Mouse (Mus musculus) macrophage (primary cell): ENCODE results near the gene Cul7. TPM values are rescaled to one million over a fixed set of nuclear protein-coding genes. Genes with fewer than 3 reads are reported as not detected.
A peak's percentile ranks its signal among the peaks of the same experiment; 100 is the strongest.

Experiments used
- H3K27ac ChIP-seq: fragments of 350-480 bp; formaldehyde crosslinking; 2 replicates; pipeline ENCODE4 v1.9.0; 2021
- H3K36me3 ChIP-seq: fragments of 350-480 bp; formaldehyde crosslinking; 2 replicates; pipeline ENCODE4 v1.9.0; 2021; ENCODE audit errors: inconsistent target
- H3K4me3 ChIP-seq: fragments of 350-480 bp; formaldehyde crosslinking; 2 replicates; pipeline ENCODE4 v1.9.0; 2021; ENCODE audit errors: inconsistent target
- H3K79me2 ChIP-seq: fragments of 350-480 bp; formaldehyde crosslinking; 2 replicates; pipeline ENCODE4 v1.9.0; 2021; ENCODE audit errors: inconsistent target
- WGBS: methylation state at CpG from one replicate; pipeline ENCODE4 v1.1.7; 2026; ENCODE audit warnings: inconsistent platforms; ENCODE audit not compliant: missing documents; 5-methylcytosine and 5-hydroxymethylcytosine counted together
- polyA plus RNA-seq: library from polyadenylated mRNA; stranded (reverse); fragments of 250-400 nt; gene quantifications from 3 replicates; pipeline ENCODE4 v1.2.4, GENCODE M21; 2018; ENCODE audit warnings: inconsistent platforms

The Cul7 gene
- polyA plus RNA-seq, 1 experiment from 2014 or later: 6.2 TPM

- Histone ChIP-seq H3K27ac (peak within 1 kb of the TSS; percentile 62), H3K36me3 (peaks cover 47% of the 10 kb centered on the region), H3K4me3 (peak within 1 kb of the TSS; percentile 91), H3K79me2 (peaks cover 54% of the 10 kb centered on the region)
- 1% methylated on average over 42 of the region's 43 CpGs for WGBS
These were observed 23.9 kb downstream of the Cul7 start, which contains the start of gene Rrp36 for GRCm38 (mm10) chr17:46673850-46674529. Gene Rrp36, minus strand, starts transcription at chr17:46674352.

GRCm38 (mm10) chr17:46674530-46675283 lies 24.6 kb downstream of the Cul7 start:
- 44% methylated on average over 15 of the region's 15 CpGs for WGBS
- Histone ChIP-seq H3K27ac (peak overlapping the region; percentile 62; the same call in 1 of the 2 replicates), H3K4me3 (peak overlapping the region; percentile 91), H3K36me3 (peaks cover 40% of the 10 kb centered on the region), H3K79me2 (peaks cover 62% of the 10 kb centered on the region)

GRCm38 (mm10) chr17:46678416-46678815 lies 28.3 kb downstream of the Cul7 start, which contains the start of gene Mea1:
Gene Mea1, plus strand, starts transcription at chr17:46678793.
- H3K4me3 ChIP-seq: peak within 1 kb of the TSS; percentile 82

GRCm38 (mm10) chr17:46678911-46679310 lies 28.8 kb downstream of the Cul7 start:
- Histone ChIP-seq H3K27ac (no peak overlapping the region), H3K4me3 (no peak overlapping the region), H3K79me2 (peaks cover 42% of the 10 kb centered on the region), H3K36me3 (peaks cover 43% of the 10 kb centered on the region)
- 92% methylated on average over 9 of the region's 9 CpGs for WGBS

More at GRCm38 (mm10) chr17:46678416-46678815, 28.3 kb downstream of the Cul7 start, which contains the start of gene Mea1:
- Histone ChIP-seq H3K27ac (peak within 1 kb of the TSS; percentile 54; the same call in 1 of the 2 replicates), H3K36me3 (peaks cover 38% of the 10 kb centered on the region), H3K79me2 (peaks cover 47% of the 10 kb centered on the region)
- 96% methylated on average over 7 of the region's 9 CpGs for WGBS

GRCm38 (mm10) chr17:46679843-46680759 lies 30.0 kb downstream of the Cul7 start:
- peak overlapping the region; percentile 82 for H3K4me3 ChIP-seq
- H3K79me2 ChIP-seq: peaks cover 42% of the 10 kb centered on the region
- WGBS: 2% methylated on average over 28 of the region's 34 CpGs
- H3K36me3 ChIP-seq: peaks cover 53% of the 10 kb centered on the region
- peak overlapping the region; percentile 54 for H3K27ac ChIP-seq

- peak within 1 kb of the TSS; percentile 57 for H3K27ac ChIP-seq
- H3K79me2 ChIP-seq: peaks cover 42% of the 10 kb centered on the region
- H3K4me3 ChIP-seq: peak within 1 kb of the TSS; percentile 82
- peaks cover 52% of the 10 kb centered on the region for H3K36me3 ChIP-seq
- 2% methylated on average over 47 of the region's 49 CpGs for WGBS
These were observed 30.7 kb downstream of the Cul7 start, which contains the start of gene Klhdc3 for GRCm38 (mm10) chr17:46680760-46681373. Gene Klhdc3, minus strand, starts transcription at chr17:46680914.

- Histone ChIP-seq H3K4me3 (peak overlapping the region; percentile 82), H3K27ac (peak overlapping the region; percentile 57), H3K36me3 (peaks cover 50% of the 10 kb centered on the region), H3K79me2 (peaks cover 42% of the 10 kb centered on the region)
- WGBS: 32% methylated on average over 12 of the region's 12 CpGs
These were observed 31.5 kb downstream of the Cul7 start for GRCm38 (mm10) chr17:46681466-46682118.

- H3K79me2 ChIP-seq: peaks cover 33% of the 10 kb centered on the region
- WGBS: 95% methylated on average over 16 of the region's 16 CpGs
- H3K36me3 ChIP-seq: peaks cover 48% of the 10 kb centered on the region
- H3K27ac ChIP-seq: no peak overlapping the region
- no peak overlapping the region for H3K4me3 ChIP-seq
These were observed 32.7 kb downstream of the Cul7 start for GRCm38 (mm10) chr17:46682654-46683389.

GRCm38 (mm10) chr17:46685913-46686312 lies 35.8 kb downstream of the Cul7 start:
- no peak overlapping the region for H3K27ac ChIP-seq
- no peak overlapping the region for H3K4me3 ChIP-seq
- WGBS: 88% methylated on average over 6 of the region's 6 CpGs
- H3K79me2 ChIP-seq: peaks cover 6% of the 10 kb centered on the region; the same call in 1 of the 2 replicates
- H3K36me3 ChIP-seq: peaks cover 45% of the 10 kb centered on the region

GRCm38 (mm10) chr17:46690665-46691064 lies 40.5 kb downstream of the Cul7 start:
- Histone ChIP-seq H3K4me3 (no peak overlapping the region), H3K27ac (no peak overlapping the region), H3K36me3 (peaks cover 18% of the 10 kb centered on the region), H3K79me2 (no peaks in the 10 kb centered on the region; the same call in 1 of the 2 replicates)
- 99% methylated on average over 11 of the region's 12 CpGs for WGBS

GRCm38 (mm10) chr17:46691390-46691789 lies 41.3 kb downstream of the Cul7 start:
- H3K27ac ChIP-seq: no peak overlapping the region
- H3K4me3 ChIP-seq: no peak overlapping the region
- peaks cover 12% of the 10 kb centered on the region; the same call in 1 of the 2 replicates for H3K36me3 ChIP-seq
- WGBS: 100% methylated on average over 2 of the region's 2 CpGs
- H3K79me2 ChIP-seq: peaks cover 2% of the 10 kb centered on the region; the same call in 1 of the 2 replicates

GRCm38 (mm10) chr17:46694517-46695063 lies 44.5 kb downstream of the Cul7 start:
- Histone ChIP-seq H3K36me3 (no peaks in the 10 kb centered on the region), H3K79me2 (peaks cover 12% of the 10 kb centered on the region; the same call in 1 of the 2 replicates), H3K4me3 (no peak overlapping the region), H3K27ac (no peak overlapping the region)
- WGBS: 93% methylated on average over 1 of the region's 1 CpGs
